Mouse (Mus musculus): ENCODE measurements around the gene Copa. TPM values are rescaled to one million over a fixed set of nuclear protein-coding genes. Genes with fewer than 3 reads are reported as not detected.

The Copa gene
- polyA plus RNA-seq (2012; rRNA removed): 53.9 and 58.9 TPM in 2 replicates

DNA sequence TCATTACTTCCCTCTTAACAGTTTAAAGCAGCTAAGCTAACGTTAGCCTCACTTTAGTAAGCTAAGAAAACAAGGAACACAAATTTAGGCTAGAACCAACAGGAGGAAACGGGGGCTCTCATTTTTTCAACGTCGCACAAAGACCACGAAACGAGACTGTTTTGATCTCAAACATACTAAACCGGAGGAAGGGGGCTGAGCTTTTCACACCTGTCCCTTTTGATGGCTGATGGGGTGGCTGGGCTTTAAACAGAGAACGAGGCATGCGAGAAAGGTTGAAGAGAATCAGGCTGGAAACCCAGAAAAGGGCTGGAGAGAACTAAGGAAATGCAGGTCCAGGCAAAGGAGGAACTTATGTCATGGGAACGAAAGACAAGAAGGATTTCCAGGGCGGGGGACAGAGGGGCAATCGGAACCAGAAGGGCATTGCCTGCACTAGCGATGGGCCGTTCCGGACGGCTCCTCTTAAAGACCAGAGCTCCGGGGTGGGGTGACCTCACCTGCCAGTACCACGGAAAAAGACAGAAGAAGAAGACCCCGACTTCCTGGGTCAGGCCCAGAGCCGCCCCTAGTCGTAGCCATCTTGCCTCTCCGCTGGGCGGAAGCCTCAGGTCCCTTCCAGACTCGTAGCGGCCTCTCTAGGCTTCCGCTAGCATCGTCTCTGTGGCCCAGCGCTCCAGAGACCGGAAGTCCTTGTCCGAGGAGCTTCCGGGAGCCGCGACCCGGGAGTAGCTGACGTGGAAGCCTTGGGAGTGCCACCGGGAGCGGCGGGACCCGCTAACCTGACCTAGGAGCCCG is at the start of gene Copa, which contains the start of gene Ncstn:
Gene Copa (plus strand): TSS at position 429 of the 798 bp plus-strand sequence.
Gene Ncstn (minus strand): TSS at position 695 of the 798 bp plus-strand sequence.
- H3K27ac ChIP-seq (ENCODE audit: control insufficient read depth, insufficient read depth, low read length): peak within 1 kb of the TSS; percentile 91
- DNase-seq: peak; percentile 91
- H3K36me3 ChIP-seq (ENCODE audit: control insufficient read depth, insufficient read depth, low read length): peaks cover 15% of the 10 kb centered on the region
- under 1% methylated on average over 40 of the region's 40 CpGs for WGBS
- 0 out of 2 replicates have a peak, but pooled peaks have one; percentile 37 for TF ChIP-seq CTCF (IDR thresholded peaks at IDR 0.05; ENCODE audit: borderline replicate concordance, control insufficient read depth, extremely low read depth, insufficient read depth, low read length, poor library complexity)
- TF ChIP-seq POLR2A (IDR thresholded peaks at IDR 0.05; ENCODE audit: control insufficient read depth, extremely low read depth, insufficient read depth, low read length, poor library complexity): peak; percentile 54; the same call in 1 of the 2 replicates
- H3K27me3 ChIP-seq (ENCODE audit: control insufficient read depth, insufficient read depth, low read length): no peaks in the 10 kb centered on the region
- peaks cover 4% of the 10 kb centered on the region; the same call in 1 of the 2 replicates for H3K4me1 ChIP-seq (replicated peaks; ENCODE audit: control insufficient read depth, insufficient read depth, low read length)
- H3K4me3 ChIP-seq (ENCODE audit: control insufficient read depth, insufficient read depth, low read length): peak within 1 kb of the TSS; percentile 96

DNA sequence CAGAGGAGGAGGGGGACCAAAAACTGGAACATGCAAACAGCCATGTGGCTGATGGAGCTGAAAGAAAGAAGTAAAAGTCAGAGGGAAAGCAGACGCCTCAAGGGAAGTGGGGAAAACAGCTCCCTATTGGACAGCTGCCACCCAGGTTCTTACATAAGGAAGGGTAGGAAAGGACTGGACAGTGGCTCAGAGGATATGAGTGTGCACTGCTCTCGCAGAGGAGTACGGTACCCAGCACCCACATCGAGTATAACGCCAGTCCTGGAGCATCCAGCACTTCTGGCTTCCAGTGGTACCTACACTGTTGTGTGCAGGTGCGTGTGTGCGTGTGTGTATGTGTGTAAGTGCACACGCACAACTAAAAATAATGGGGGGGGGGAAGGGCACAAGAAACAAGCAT is 35.9 kb upstream of the Copa start:
- Histone ChIP-seq H3K36me3 (ENCODE audit: control insufficient read depth, insufficient read depth, low read length) (no peaks in the 10 kb centered on the region), H3K4me1 (replicated peaks; ENCODE audit: control insufficient read depth, insufficient read depth, low read length) (no peaks in the 10 kb centered on the region), H3K4me3 (ENCODE audit: control insufficient read depth, insufficient read depth, low read length) (no peak overlapping the region), H3K27me3 (ENCODE audit: control insufficient read depth, insufficient read depth, low read length) (no peaks in the 10 kb centered on the region), H3K27ac (ENCODE audit: control insufficient read depth, insufficient read depth, low read length) (no peak overlapping the region)
- 76% methylated on average over 8 of the region's 8 CpGs for WGBS
- no peak for DNase-seq
- TF ChIP-seq CTCF (IDR thresholded peaks at IDR 0.05; ENCODE audit: borderline replicate concordance, control insufficient read depth, extremely low read depth, insufficient read depth, low read length, poor library complexity) (no peak), POLR2A (IDR thresholded peaks at IDR 0.05; ENCODE audit: control insufficient read depth, extremely low read depth, insufficient read depth, low read length, poor library complexity) (no peak)

GRCm38 (mm10) chr1:172046938-172047337 is 35.4 kb upstream of the Copa start:
- peak; percentile 75 for DNase-seq
- H3K27ac ChIP-seq (ENCODE audit: control insufficient read depth, insufficient read depth, low read length): no peak overlapping the region
- TF ChIP-seq CTCF (IDR thresholded peaks at IDR 0.05; ENCODE audit: borderline replicate concordance, control insufficient read depth, extremely low read depth, insufficient read depth, low read length, poor library complexity) (peak; percentile 72; the same call in 1 of the 2 replicates), POLR2A (IDR thresholded peaks at IDR 0.05; ENCODE audit: control insufficient read depth, extremely low read depth, insufficient read depth, low read length, poor library complexity) (no peak)
- H3K36me3 ChIP-seq (ENCODE audit: control insufficient read depth, insufficient read depth, low read length): no peaks in the 10 kb centered on the region
- H3K4me1 ChIP-seq (replicated peaks; ENCODE audit: control insufficient read depth, insufficient read depth, low read length): no peaks in the 10 kb centered on the region
- WGBS: 19% methylated on average over 5 of the region's 5 CpGs
- H3K27me3 ChIP-seq (ENCODE audit: control insufficient read depth, insufficient read depth, low read length): no peaks in the 10 kb centered on the region
- H3K4me3 ChIP-seq (ENCODE audit: control insufficient read depth, insufficient read depth, low read length): no peak overlapping the region

DNA sequence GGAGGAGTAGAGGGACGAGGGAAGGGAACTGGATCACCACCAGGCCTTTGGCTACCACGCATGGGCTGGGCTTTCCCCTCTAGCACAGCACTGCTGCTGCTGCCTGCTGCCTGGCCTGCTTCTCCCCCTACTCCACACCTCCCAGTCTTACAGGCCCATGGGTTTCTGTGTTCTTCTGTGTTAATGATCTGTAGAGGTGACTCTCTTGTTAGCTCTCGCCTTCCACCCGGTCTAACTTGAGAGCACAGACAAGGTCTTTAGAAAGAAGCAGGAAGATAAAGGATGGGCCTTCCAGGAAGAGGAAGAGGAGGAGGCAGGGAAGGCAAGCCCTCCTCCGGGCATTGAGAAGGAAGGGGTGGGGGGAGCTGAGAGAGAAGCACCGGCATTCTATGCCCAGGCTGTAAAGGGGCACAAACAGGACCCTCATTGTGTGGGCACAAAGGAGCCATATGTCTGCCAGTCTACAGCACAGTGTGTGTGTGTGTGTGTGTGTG is 34.0 kb upstream of the Copa start:
- Histone ChIP-seq H3K4me1 (replicated peaks; ENCODE audit: control insufficient read depth, insufficient read depth, low read length) (no peaks in the 10 kb centered on the region), H3K27me3 (ENCODE audit: control insufficient read depth, insufficient read depth, low read length) (peaks cover 2% of the 10 kb centered on the region), H3K36me3 (ENCODE audit: control insufficient read depth, insufficient read depth, low read length) (no peaks in the 10 kb centered on the region), H3K27ac (ENCODE audit: control insufficient read depth, insufficient read depth, low read length) (no peak overlapping the region), H3K4me3 (ENCODE audit: control insufficient read depth, insufficient read depth, low read length) (no peak overlapping the region)
- no peak for DNase-seq
- 70% methylated on average over 6 of the region's 6 CpGs for WGBS
- no peak for TF ChIP-seq POLR2A (IDR thresholded peaks at IDR 0.05; ENCODE audit: control insufficient read depth, extremely low read depth, insufficient read depth, low read length, poor library complexity)
- no peak for TF ChIP-seq CTCF (IDR thresholded peaks at IDR 0.05; ENCODE audit: borderline replicate concordance, control insufficient read depth, extremely low read depth, insufficient read depth, low read length, poor library complexity)

GRCm38 (mm10) chr1:172049131-172049782 is 33.1 kb upstream of the Copa start:
- no peak for TF ChIP-seq CTCF (IDR thresholded peaks at IDR 0.05; ENCODE audit: borderline replicate concordance, control insufficient read depth, extremely low read depth, insufficient read depth, low read length, poor library complexity)
- no peak for TF ChIP-seq POLR2A (IDR thresholded peaks at IDR 0.05; ENCODE audit: control insufficient read depth, extremely low read depth, insufficient read depth, low read length, poor library complexity)
- no peaks in the 10 kb centered on the region for H3K4me1 ChIP-seq (replicated peaks; ENCODE audit: control insufficient read depth, insufficient read depth, low read length)
- H3K36me3 ChIP-seq (ENCODE audit: control insufficient read depth, insufficient read depth, low read length): no peaks in the 10 kb centered on the region
- WGBS: 85% methylated on average over 13 of the region's 13 CpGs
- H3K27ac ChIP-seq (ENCODE audit: control insufficient read depth, insufficient read depth, low read length): no peak overlapping the region
- DNase-seq: no peak
- H3K27me3 ChIP-seq (ENCODE audit: control insufficient read depth, insufficient read depth, low read length): peaks cover 12% of the 10 kb centered on the region
- H3K4me3 ChIP-seq (ENCODE audit: control insufficient read depth, insufficient read depth, low read length): no peak overlapping the region

DNA sequence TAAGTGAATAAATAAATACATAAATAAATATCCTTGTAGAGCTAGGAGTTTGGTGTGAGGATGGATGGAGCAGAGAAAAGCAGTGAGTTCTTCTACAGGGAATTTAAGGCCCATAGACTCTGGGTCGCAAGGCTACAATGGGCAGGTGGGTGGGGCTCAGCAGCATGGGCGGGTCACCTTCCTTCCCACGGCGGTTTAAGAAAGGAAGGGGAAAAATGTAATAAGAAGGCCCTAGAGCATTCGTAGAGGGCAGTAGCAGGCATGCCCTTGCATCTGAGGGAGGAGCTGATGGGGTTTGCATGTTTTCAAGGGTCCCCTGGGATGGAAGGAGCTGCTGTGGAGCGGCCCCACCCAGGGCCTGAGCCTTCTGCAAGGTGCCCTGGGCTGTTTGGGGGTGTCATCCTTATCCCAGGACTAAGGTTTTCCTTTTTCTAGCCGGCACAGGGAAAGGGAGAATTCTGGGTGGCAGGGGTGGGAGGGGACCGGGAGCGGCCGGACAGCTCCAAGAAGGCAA is 29.5 kb upstream of the Copa start:
- no peaks in the 10 kb centered on the region for H3K36me3 ChIP-seq (ENCODE audit: control insufficient read depth, insufficient read depth, low read length)
- TF ChIP-seq CTCF (IDR thresholded peaks at IDR 0.05; ENCODE audit: borderline replicate concordance, control insufficient read depth, extremely low read depth, insufficient read depth, low read length, poor library complexity): no peak
- no peak for TF ChIP-seq POLR2A (IDR thresholded peaks at IDR 0.05; ENCODE audit: control insufficient read depth, extremely low read depth, insufficient read depth, low read length, poor library complexity)
- H3K4me1 ChIP-seq (replicated peaks; ENCODE audit: control insufficient read depth, insufficient read depth, low read length): no peaks in the 10 kb centered on the region
- no peak overlapping the region for H3K27ac ChIP-seq (ENCODE audit: control insufficient read depth, insufficient read depth, low read length)
- no peak overlapping the region for H3K4me3 ChIP-seq (ENCODE audit: control insufficient read depth, insufficient read depth, low read length)
- peaks cover 15% of the 10 kb centered on the region for H3K27me3 ChIP-seq (ENCODE audit: control insufficient read depth, insufficient read depth, low read length)
- no peak for DNase-seq
- WGBS: 38% methylated on average over 10 of the region's 10 CpGs
